Mouse (Mus musculus): ENCODE measurements around the gene Aldh9a1. TPM values are rescaled to one million over a fixed set of nuclear protein-coding genes. Genes with fewer than 3 reads are reported as not detected.

Aldh9a1 gene
- total RNA-seq, 2 experiments from 2014 or later: 2.4 to 2.5 TPM

DNA sequence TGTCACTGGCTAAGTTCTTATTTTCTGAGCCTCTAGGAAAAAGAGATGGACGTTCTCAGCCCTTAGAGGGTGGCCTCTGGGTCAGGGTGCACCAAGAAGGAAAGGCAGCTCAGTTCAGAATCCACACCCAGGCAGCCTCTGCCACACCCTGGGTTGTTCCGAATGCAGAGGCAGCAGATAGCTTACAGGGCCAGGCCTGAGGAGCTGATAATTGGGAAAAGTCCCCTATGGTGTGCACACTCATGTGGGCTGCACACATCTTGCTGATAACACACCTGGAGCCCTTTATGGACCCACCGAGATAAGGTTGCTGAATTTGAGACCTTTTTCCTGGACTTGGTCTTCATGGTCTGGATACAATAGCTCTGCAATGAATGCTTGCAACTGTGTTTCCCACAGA is 34.4 kb downstream of the Aldh9a1 start:
- DNase-seq (ENCODE audit: low spot score): no peak

DNA sequence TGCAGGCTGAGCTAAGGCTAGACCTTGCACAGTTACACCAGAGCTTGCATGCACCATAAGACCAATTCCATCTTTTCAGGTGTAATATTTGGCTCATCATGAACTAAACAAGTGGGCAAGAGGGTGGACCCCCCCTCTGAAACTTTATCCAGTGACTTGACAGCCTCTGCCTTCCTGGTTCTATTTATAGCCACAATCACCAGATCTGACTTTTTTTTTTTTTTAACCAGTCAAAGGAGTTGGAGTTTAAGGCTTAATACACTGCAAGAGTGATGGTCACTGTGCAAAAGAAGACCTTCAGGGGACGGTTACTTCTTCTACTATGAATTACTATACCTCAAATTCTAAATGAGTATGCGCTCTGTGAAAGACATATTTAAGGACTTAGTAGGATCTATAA is 35.4 kb downstream of the Aldh9a1 start:
- DNase-seq (ENCODE audit: low spot score): no peak

DNA sequence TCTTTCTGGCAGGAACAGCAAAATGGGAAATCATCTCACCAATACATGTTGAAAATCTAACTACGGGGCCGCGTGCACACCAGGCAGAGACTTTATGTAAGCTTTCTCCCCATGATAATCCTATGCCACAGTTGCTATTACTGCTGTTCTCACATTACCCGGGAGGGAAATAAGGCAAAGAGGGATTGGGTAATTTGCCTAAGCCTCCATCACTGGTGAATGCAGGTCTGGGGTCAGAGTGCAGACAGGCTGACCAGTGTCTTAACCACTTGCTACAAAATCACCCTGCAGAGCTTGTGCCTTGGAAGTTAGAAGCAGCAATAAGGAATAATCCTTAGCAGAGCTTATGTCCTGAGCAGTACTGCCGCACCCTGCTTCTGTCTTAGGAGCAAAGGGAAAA is 35.8 kb downstream of the Aldh9a1 start:
- no peak for DNase-seq (ENCODE audit: low spot score)

DNA sequence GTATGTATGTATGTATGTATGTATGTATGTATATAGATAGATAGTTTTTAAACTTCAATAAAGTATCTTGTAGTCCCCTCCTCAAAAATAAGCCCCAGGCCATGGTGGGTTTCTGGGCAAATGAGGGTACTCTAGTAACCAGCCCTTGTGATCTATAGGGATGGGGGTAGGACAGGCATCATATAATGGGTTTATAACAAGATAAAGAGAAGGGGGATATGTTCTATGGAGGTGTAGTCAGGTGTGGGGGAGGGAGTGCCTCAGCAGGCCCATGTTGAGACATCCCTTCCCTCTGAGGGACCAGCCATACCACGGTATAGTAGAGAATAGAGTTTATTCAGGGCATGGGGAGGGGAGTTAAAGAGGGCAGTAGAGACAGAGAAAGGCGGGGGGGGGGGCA is 36.7 kb downstream of the Aldh9a1 start:
- no peak for DNase-seq (ENCODE audit: low spot score)

DNA sequence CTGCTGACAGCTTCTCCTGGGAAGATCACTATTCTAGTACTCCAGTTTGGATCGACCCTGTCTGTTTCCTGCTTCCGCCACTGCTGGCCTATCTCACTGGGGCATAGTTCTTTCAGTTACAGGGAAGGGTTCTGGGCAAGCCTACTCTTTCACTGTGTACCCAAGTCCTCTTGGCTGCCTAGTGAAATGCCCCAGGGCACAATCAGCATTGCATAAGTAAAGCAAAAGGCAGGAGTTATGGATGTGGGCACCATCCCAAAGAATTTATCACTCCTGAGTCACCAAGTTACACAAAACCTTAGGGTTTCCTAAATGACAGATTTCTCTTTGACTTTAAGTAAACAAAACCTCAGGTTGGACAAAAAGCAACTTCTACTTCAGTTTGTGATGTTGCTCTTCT is 37.5 kb downstream of the Aldh9a1 start:
- DNase-seq (ENCODE audit: low spot score): no peak

DNA sequence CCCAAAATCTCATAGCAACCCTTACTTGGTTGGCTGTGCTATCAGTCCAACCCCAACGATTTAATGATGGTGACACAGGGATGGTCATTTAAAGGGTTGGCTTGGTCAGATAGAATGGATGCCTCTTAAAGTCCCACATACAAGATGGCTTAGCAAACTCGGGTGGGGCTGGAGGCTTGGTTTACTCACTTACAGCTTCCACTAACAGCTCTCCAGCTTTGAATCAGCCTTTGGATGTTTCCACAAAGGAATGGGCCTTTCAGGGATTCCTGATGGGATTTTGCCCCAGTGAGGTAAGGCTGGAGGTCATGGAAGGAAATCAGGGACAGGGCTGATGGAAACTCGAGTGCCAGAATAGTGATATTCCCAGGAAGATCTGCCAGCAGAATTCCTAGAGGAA is 38.0 kb downstream of the Aldh9a1 start:
- no peak for DNase-seq (ENCODE audit: low spot score)

DNA sequence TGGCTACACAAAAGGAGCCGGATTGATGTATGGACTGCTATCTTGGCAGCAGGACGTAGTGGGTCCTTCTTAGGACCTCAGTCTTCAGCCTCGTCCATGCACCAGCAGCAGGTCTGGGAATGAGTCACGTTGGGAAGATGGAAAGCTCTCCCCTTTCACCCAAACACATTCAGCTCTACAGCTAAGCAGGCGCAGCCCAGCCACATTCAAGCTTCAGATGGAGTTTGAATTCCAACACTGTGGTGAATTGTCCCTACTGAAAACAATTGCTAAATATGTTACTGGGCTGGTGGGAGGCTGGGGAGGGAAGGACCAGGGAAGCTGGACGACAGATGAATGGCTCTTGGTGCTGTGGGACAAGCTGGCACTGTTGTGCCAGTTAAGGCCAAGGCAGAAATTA is 38.8 kb downstream of the Aldh9a1 start:
- DNase-seq (ENCODE audit: low spot score): no peak

DNA sequence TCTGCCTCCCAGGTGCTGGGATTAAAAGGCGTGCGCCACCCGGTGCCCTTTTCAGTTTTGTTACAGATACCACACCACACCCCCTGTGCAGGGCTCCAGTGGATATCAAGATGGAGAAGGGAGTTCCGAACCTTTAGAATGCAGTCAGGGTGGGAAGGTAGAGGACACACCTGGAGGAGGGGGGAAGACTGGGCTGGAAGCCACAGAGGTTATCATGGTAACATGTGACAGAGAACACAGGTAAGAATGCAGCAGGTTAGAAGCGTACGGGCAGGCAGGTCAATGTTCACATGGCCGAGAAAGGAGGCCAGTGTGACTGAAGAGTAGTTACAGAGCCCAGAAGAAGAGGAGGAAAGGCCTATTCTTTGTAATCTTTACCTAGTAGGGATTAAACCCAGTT is 39.8 kb downstream of the Aldh9a1 start:
- DNase-seq (ENCODE audit: low spot score): no peak

DNA sequence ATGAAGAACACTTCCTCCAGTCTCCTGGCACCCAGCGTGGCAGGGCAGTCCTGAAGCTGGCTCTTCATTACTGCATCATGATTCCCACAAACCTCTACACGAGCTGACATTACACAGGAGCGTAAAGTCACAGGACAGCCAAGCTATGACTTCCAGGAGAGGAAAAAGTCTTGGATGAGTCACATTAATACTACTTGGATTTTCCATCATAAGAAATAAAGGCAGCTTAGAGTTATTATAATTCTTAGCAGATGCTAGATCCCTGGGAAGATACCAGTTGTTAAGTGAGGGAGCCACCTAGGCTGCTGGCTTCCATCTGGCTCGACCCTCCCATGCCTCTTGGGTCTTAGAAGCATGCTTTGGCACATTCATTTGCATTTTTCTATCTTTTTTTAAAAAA is 40.6 kb downstream of the Aldh9a1 start:
- DNase-seq (ENCODE audit: low spot score): no peak

DNA sequence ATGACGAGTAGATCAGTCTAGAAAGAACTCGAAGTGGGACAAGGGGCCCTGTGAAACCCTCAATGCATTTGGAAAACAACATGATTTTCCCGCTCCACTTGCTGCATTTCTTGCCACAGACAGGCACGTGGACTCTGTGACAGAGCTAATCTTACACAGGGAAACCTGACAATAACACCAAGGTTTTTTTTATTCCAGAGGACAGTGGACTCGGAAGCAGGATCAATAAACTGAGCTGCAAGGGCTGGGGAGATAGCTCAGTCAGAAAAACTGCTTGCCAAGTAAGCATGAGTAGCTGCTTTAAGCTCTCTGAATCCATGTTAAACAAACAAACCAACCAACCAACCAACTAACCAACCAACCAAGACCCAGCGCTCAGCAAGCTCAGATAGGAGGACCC is 41.5 kb downstream of the Aldh9a1 start:
- no peak for DNase-seq (ENCODE audit: low spot score)

DNA sequence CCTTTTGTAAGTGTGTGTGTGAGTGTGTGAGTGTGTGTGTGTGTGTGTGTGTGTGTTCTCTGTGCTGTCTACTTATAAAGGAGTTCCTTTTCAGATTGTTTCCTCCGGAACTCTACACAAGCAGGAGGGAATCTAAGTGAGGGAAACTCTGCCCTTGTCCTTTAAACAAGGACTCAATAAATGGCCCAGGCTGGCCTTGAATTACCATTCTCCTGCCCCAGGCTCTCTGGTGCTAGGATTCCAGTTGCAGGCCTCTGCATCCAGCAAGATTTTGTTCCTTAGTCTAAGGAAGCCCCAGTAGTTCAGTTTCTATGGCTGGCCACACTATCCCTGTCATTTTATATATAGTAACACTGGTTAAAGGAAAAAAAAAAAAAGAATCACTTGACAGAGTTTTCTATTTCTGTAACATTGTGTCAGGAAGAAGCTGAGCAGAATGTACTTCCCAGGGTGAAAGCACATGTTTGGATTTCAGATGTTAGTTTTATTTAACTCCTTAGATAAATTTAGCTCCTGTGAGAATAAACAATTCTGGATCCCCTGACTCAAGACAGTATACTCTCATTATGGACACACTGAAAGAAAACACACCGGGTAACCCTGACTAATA is 42.3 kb downstream of the Aldh9a1 start:
- no peak for DNase-seq (ENCODE audit: low spot score)

DNA sequence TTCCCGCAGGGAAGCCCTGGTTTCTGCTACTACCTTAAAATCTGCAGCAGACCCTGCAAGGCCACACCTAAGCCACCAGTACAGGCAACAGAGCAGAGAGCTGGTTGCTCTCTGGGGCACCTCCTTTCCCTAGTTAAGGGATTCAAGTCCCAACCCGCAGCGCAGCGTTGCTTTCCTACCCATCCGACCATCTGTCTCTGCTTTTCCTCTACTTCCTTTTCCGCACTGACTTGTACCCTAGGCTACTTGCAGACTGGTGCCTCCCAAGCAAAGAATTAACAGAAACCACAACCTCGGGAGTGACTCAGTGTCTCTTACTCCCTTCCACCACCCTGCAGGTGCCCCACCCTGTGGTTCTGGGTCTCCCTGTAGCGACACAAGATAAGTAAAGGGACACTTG is 42.9 kb downstream of the Aldh9a1 start:
- DNase-seq (ENCODE audit: low spot score): no peak

DNA sequence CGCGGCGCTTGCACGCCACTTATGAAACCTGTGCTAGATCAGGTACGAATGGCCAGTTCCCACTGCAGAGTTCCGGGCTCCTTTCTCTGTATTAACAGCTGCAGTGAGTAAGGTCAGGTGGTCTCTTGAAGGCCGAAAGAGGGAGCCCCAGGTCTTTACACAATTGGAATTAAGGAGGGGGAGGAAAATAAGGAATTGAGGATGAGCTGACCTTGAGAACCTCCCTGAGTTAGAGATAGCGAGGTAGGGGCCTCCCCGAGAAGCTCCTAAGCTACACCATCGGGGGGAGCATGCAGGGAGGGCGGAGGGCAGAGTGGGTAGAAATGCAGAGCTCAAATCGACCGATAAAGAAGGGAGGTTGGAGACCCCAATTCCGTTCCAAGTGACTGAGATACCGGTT is 43.5 kb downstream of the Aldh9a1 start:
- DNase-seq (ENCODE audit: low spot score): no peak

DNA sequence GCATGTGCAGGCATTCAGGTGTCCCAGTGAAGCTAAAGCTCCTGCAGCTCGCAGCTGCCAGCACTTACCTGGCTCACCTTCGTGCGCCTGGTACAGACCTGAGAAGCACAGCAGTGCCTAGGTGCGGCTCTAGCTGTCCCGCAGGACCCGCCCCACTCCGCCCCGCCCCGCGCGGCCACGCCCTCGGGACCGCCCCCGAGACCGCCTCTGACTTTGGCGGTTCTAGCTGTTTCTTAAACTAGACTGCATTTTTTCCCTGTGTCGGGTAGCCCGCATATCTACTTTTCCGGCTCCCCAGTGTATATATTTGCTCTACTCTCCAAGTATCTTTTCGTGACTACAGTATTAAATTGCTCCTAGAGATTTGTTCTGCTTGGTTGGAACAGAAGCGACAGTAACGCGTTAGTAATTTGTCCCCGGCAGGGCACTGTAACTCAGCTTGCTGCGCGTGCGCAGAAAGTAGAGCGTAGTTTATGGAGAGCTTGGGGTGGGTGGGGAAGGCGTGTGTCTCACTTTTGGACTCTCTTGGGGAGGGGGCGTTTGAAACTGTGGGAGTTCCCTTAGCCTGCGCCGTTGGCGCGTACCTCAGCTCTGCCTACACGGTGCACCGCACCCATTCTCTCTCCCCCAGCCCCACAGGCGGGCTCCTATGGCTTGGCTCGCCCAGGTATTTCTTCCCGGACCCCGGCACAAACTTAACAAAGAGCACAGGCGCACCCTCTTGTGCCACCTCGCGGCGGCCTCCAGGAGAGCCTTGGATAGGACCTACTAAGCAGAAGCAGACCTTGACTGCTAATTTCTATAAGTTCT is 44.1 kb downstream of the Aldh9a1 start, which contains the start of gene Mgst3:
TSS of gene Mgst3 (minus strand) at position 159 of the 810 bp plus-strand sequence.
- DNase-seq (ENCODE audit: low spot score): peak; percentile 96

DNA sequence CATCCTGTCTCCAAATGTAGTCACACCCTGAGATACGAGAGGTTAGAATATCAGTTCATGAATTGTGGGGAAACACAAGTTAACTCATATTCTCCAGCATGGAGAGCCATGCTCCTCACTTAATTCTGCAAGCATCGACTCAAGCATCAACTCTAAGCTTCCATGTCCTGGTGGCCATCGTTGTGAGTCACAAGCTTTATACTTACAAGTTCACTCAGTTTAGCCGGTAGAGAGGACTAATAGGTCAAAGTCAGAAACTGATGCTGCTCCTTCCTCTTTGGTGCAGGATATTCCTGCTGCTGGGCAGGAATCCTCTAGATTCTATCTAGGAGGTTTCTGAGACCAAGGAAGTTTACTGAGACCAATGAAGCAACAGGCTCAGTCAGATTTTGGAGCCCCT is 55.4 kb downstream of the Aldh9a1 start:
- DNase-seq (ENCODE audit: low spot score): no peak

DNA sequence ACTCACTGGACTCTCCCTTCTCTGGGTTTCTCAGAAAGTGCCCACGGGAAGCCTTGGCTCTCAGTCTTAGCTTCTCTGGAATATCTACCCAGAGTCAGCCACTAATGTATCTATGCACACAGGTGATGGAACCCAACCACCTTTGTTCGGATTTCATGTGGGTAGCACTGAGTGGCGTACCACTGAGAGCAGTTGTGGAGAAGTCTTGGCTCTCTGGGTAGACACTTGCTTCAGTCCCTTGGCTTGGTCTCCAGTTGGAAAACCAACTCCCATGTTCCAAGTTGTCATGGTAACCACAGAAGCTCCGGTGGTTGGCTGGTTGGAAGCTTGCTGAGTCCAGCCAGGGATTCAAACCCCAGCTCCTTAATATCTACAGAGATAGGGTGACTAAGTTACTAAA is 59.8 kb downstream of the Aldh9a1 start:
- no peak for DNase-seq (ENCODE audit: low spot score)

DNA sequence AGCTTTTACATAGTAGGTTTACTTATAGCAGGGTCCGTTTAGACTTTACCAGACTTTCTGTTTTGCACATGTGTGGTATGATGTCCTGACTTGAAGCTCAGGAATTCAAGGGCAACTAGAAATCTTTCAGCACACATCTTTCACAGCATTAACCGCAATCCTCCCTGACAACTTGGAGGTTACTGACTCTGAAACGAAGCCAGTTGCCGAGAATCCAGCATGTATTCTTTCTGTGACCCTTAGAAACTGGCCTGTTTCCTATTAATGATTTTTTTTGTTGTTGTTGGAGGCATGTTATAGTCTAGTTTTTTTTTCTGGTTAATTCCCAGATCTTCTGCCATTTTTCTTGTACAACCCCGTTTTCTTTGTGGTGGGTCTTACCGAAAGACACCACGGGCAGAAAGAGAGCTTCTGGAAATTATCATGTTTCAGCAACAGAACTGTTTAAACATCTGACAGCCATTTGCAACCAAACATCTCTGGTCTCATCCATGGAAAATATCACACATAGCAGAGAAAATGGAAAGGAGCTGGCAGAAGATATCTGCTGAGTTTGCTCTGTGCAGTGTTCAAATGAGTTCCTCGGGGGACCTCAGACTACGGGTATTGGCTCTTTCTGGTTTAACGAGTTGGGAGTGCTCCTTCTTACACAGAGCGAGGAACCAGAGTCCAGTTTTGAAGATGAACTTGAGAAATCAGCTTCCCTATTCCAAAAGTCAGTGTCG is 62.4 kb downstream of the Aldh9a1 start:
- DNase-seq (ENCODE audit: low spot score): no peak

DNA sequence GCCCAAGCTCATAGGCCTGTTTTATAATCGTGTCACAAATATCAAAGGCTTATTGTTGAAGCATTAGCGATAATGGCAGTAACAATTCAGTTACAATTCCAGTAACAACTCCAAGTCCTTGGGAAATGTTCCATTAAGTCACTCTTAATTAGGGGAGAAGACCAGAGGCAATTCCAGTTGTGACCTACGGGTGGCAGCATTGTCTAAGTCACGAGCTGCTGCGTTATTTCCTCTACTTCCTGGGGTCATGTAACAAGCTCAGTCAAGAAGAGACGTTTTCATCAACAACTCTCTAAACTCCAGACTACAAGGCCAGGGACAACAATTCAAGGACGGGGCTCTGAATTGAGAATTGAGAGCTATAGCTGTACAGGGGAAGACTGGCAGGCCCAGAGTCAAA is 65.1 kb downstream of the Aldh9a1 start:
- peak; percentile 78 for DNase-seq (ENCODE audit: low spot score)
